Mouse (Mus musculus): Measurements from ENCODE around the gene Alk. TPM values are rescaled to one million over a fixed set of nuclear protein-coding genes. Genes with fewer than 3 reads are reported as not detected.

Gene Alk
- total and polyA plus RNA-seq, 2 experiments, result not detected

DNA sequence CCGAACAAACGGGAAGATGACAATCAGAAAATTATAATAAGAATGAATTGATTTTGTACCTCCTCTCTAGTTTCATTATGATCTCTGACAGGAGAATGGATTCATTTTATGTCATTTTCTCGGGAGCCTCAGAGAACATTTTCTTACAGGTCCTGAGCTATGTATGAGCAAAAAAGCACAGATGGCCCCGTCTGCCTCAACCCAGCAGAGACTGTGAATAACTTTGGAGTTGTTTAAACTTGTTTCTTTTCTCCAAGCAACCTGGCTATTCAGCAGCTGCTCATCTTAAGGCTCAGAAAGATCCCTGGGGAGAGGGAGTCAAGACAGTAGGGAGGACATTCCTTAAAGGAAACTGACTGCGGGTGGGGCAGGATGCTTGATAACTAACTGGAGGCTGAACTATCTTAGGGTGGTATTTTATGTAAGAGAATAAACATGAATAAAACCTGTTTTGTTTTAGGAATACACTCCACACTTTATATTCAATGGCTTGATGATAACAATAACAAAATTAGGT, 126.5 kb downstream of the Alk start:
- no peak overlapping the region for H3K4me3 ChIP-seq (ENCODE audit: insufficient read depth, low read depth, low read length)
- no peaks in the 10 kb centered on the region for H3K4me1 ChIP-seq (ENCODE audit: control insufficient read depth, insufficient read depth, low read length)
- no peak overlapping the region for H3K27ac ChIP-seq (replicated peaks; ENCODE audit: insufficient read depth, low read depth, low read length)
- TF ChIP-seq POLR2A (IDR thresholded peaks at IDR 0.05; ENCODE audit: extremely low read depth, insufficient read depth, low read length), result no peak
- H3K27me3 ChIP-seq (ENCODE audit: control insufficient read depth, insufficient read depth, low read length), result no peaks in the 10 kb centered on the region
- H3K79me2 ChIP-seq (ENCODE audit: control insufficient read depth, insufficient read depth, low read length), result no peaks in the 10 kb centered on the region
- no peaks in the 10 kb centered on the region for H3K36me3 ChIP-seq (ENCODE audit: control insufficient read depth, insufficient read depth, low read length)
- no peak overlapping the region for H3K9ac ChIP-seq (ENCODE audit: low read depth, low read length)
- no peak for DNase-seq (ENCODE audit: extremely low read depth, low read depth, low spot score)
- whole genome bisulfite sequencing, result 72% methylated on average over 5 of the region's 5 CpGs

GRCm38 (mm10) chr17:72476956-72477355, 127.5 kb downstream of the Alk start:
- WGBS, result 55% methylated on average over 4 of the region's 4 CpGs
- Histone ChIP-seq H3K9ac (ENCODE audit: low read depth, low read length) (no peak overlapping the region), H3K4me3 (ENCODE audit: insufficient read depth, low read depth, low read length) (no peak overlapping the region), H3K27me3 (ENCODE audit: control insufficient read depth, insufficient read depth, low read length) (no peaks in the 10 kb centered on the region), H3K27ac (replicated peaks; ENCODE audit: insufficient read depth, low read depth, low read length) (no peak overlapping the region), H3K4me1 (ENCODE audit: control insufficient read depth, insufficient read depth, low read length) (no peaks in the 10 kb centered on the region), H3K36me3 (ENCODE audit: control insufficient read depth, insufficient read depth, low read length) (no peaks in the 10 kb centered on the region), H3K79me2 (ENCODE audit: control insufficient read depth, insufficient read depth, low read length) (no peaks in the 10 kb centered on the region)
- no peak for DNase-seq (ENCODE audit: extremely low read depth, low read depth, low spot score)
- no peak for TF ChIP-seq POLR2A (IDR thresholded peaks at IDR 0.05; ENCODE audit: extremely low read depth, insufficient read depth, low read length)
- TF ChIP-seq CTCF (IDR thresholded peaks at IDR 0.05; ENCODE audit: low read depth, low read length), result no peak

- no peaks in the 10 kb centered on the region for H3K79me2 ChIP-seq (ENCODE audit: control insufficient read depth, insufficient read depth, low read length)
- no peak overlapping the region for H3K4me3 ChIP-seq (ENCODE audit: insufficient read depth, low read depth, low read length)
- WGBS, result 81% methylated on average over 5 of the region's 5 CpGs
- H3K27ac ChIP-seq (replicated peaks; ENCODE audit: insufficient read depth, low read depth, low read length), result no peak overlapping the region
- no peak for TF ChIP-seq POLR2A (IDR thresholded peaks at IDR 0.05; ENCODE audit: extremely low read depth, insufficient read depth, low read length)
- no peak for TF ChIP-seq CTCF (IDR thresholded peaks at IDR 0.05; ENCODE audit: low read depth, low read length)
- no peak overlapping the region for H3K9ac ChIP-seq (ENCODE audit: low read depth, low read length)
- no peaks in the 10 kb centered on the region for H3K4me1 ChIP-seq (ENCODE audit: control insufficient read depth, insufficient read depth, low read length)
- no peak for DNase-seq (ENCODE audit: extremely low read depth, low read depth, low spot score)
- H3K36me3 ChIP-seq (ENCODE audit: control insufficient read depth, insufficient read depth, low read length), result no peaks in the 10 kb centered on the region
- H3K27me3 ChIP-seq (ENCODE audit: control insufficient read depth, insufficient read depth, low read length), result no peaks in the 10 kb centered on the region
Measured at GRCm38 (mm10) chr17:72474166-72474565, 130.3 kb downstream of the Alk start.

DNA sequence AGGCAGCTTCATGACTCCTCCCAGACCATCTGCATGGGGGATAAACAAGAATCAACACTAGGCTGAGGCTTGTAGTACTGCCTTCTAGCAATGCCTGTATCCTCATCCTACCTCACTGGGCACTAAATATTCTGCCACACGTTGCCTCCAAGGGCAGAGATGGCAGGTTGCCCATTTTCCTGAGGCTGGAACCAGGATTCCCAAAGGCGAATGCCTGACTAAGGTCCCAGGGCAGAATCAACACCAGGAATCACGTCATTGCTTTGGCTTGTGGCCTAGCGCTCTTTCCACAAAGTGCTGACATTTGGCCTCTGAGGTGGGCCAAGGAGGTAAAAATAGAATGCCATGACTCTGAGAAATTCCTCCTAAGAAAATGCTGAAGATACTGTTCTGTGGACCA, 155.9 kb downstream of the Alk start:
- Histone ChIP-seq H3K4me3 (ENCODE audit: insufficient read depth, low read depth, low read length) (no peak overlapping the region), H3K4me1 (ENCODE audit: control insufficient read depth, insufficient read depth, low read length) (no peaks in the 10 kb centered on the region), H3K27ac (replicated peaks; ENCODE audit: insufficient read depth, low read depth, low read length) (no peak overlapping the region), H3K9ac (ENCODE audit: low read depth, low read length) (no peak overlapping the region), H3K27me3 (ENCODE audit: control insufficient read depth, insufficient read depth, low read length) (no peaks in the 10 kb centered on the region), H3K79me2 (ENCODE audit: control insufficient read depth, insufficient read depth, low read length) (no peaks in the 10 kb centered on the region), H3K36me3 (ENCODE audit: control insufficient read depth, insufficient read depth, low read length) (no peaks in the 10 kb centered on the region)
- TF ChIP-seq CTCF (IDR thresholded peaks at IDR 0.05; ENCODE audit: low read depth, low read length) (no peak), POLR2A (IDR thresholded peaks at IDR 0.05; ENCODE audit: extremely low read depth, insufficient read depth, low read length) (no peak)
- no peak for DNase-seq (ENCODE audit: extremely low read depth, low read depth, low spot score)
- 80% methylated on average over 4 of the region's 4 CpGs for WGBS

DNA sequence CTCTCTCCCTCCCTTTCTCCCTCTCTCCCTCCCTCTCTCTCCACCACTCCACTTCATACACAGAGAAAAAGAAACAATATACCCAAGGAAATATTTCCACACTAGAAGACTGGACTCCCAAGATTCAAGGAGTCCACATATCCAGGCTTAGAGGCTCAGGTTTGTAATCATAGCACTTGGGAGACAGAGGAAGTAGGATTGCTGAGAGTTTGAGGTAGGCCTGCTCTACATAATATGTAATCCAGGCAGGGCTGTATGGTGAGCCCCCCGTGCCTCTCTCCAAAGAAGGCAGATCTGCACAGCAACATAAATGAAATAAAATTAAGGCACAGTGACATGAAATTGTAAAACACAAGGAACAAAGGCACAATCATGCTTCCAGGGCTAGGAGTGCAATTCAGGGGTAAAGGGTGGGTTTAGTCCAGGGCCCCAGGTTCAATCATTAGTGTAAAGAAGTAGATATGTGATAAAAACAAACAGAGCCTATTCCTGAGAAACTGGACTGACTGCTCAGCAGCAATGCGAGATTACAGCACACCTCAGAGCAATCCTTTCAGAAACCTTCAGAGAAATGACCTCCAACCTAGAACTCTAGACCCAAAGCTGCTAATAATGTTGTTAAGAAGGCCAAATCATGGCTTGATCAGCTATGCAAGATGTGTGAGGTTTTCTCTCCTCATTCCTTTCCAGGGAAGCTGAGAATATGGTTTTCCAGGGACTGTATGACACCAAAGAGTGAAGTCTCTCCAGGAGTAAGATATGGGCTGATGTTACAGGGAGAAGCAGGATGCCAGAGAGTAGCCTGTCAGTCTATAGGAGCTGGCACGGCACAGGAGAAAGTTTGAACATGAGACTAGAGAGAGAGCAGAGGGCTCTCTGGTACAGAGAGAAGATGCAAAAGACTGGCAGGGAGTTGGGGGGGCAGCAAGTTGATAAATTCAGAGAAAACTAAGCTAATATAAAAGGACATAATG, 158.9 kb downstream of the Alk start:
- TF ChIP-seq CTCF (IDR thresholded peaks at IDR 0.05; ENCODE audit: low read depth, low read length) (no peak), POLR2A (IDR thresholded peaks at IDR 0.05; ENCODE audit: extremely low read depth, insufficient read depth, low read length) (no peak)
- H3K79me2 ChIP-seq (ENCODE audit: control insufficient read depth, insufficient read depth, low read length), result no peaks in the 10 kb centered on the region

DNA sequence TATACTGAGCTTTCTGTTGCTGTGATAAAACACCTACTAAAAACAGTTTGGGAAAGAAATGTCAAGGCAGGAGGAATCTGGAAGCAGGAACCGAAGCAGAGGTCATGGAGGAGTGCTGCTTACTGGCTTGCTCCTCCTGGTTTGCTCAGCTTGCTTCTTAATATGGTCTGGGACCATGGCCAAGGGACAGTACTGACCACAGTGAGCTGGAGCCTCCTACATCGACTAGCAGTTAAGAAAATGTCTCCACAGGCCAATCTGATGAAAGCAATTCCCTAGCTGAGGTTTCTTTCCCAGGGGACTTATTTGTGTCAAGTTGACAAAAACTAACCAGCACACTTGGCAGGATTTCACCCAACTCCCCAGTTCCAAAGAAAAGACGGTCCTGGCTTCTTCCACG, 187.0 kb downstream of the Alk start:
- Histone ChIP-seq H3K4me1 (ENCODE audit: control insufficient read depth, insufficient read depth, low read length) (no peaks in the 10 kb centered on the region), H3K4me3 (ENCODE audit: insufficient read depth, low read depth, low read length) (no peak overlapping the region), H3K79me2 (ENCODE audit: control insufficient read depth, insufficient read depth, low read length) (no peaks in the 10 kb centered on the region), H3K9ac (ENCODE audit: low read depth, low read length) (no peak overlapping the region), H3K36me3 (ENCODE audit: control insufficient read depth, insufficient read depth, low read length) (no peaks in the 10 kb centered on the region), H3K27ac (replicated peaks; ENCODE audit: insufficient read depth, low read depth, low read length) (no peak overlapping the region), H3K27me3 (ENCODE audit: control insufficient read depth, insufficient read depth, low read length) (no peaks in the 10 kb centered on the region)
- TF ChIP-seq CTCF (IDR thresholded peaks at IDR 0.05; ENCODE audit: low read depth, low read length) (no peak), POLR2A (IDR thresholded peaks at IDR 0.05; ENCODE audit: extremely low read depth, insufficient read depth, low read length) (no peak)
- WGBS, result 78% methylated on average over 4 of the region's 4 CpGs
- no peak for DNase-seq (ENCODE audit: extremely low read depth, low read depth, low spot score)

More for the DNA sequence above, 158.9 kb downstream of the Alk start:
- Histone ChIP-seq H3K36me3 (ENCODE audit: control insufficient read depth, insufficient read depth, low read length) (no peaks in the 10 kb centered on the region), H3K27me3 (ENCODE audit: control insufficient read depth, insufficient read depth, low read length) (no peaks in the 10 kb centered on the region), H3K4me1 (ENCODE audit: control insufficient read depth, insufficient read depth, low read length) (no peaks in the 10 kb centered on the region), H3K9ac (ENCODE audit: low read depth, low read length) (no peak overlapping the region), H3K27ac (replicated peaks; ENCODE audit: insufficient read depth, low read depth, low read length) (no peak overlapping the region), H3K4me3 (ENCODE audit: insufficient read depth, low read depth, low read length) (no peak overlapping the region)
- 58% methylated on average over 3 of the region's 3 CpGs for WGBS
- no peak for DNase-seq (ENCODE audit: extremely low read depth, low read depth, low spot score)
